Mouse (Mus musculus) intestine, embryonic 15.5 days (tissue): Measurements from ENCODE around the gene Retn. TPM values are rescaled to one million over a fixed set of nuclear protein-coding genes. Genes with fewer than 3 reads are reported as not detected.

ENCODE experiments used
- ATAC-seq: fragments of 200-750 bp; cut with Nextera tagmentation; 2 replicates; pipeline ENCODE4 v1.8.0; 2017; ENCODE audit warnings: moderate TSS enrichment, moderate library complexity
- H3K27ac ChIP-seq: fragments of 300-500 bp; sonication (generic); 2 replicates; pipeline ENCODE4 v1.5.1; 2015; ENCODE audit warnings: mild to moderate bottlenecking, inconsistent platforms
- H3K27me3 ChIP-seq: fragments of 300-500 bp; sonication (generic); replicated peaks from 2 replicates; pipeline ENCODE4 v1.6.1; 2015; ENCODE audit warnings: inconsistent platforms
- H3K36me3 ChIP-seq: fragments of 300-500 bp; sonication (generic); 2 replicates; pipeline ENCODE4 v1.6.1; 2015; ENCODE audit warnings: inconsistent platforms
- H3K4me1 ChIP-seq: fragments of 300-500 bp; sonication (generic); replicated peaks from 2 replicates; pipeline ENCODE4 v1.6.1; 2015; ENCODE audit warnings: inconsistent platforms
- H3K4me2 ChIP-seq: fragments of 300-500 bp; sonication (generic); replicated peaks from 2 replicates; pipeline ENCODE4 v1.6.1; 2015; ENCODE audit warnings: mild to moderate bottlenecking, inconsistent platforms
- H3K4me3 ChIP-seq: fragments of 300-500 bp; sonication (generic); replicated peaks from 2 replicates; pipeline ENCODE4 v1.5.1; 2015; ENCODE audit warnings: inconsistent platforms
- H3K9ac ChIP-seq: fragments of 300-500 bp; sonication (generic); 2 replicates; pipeline ENCODE4 v1.6.1; 2015; ENCODE audit warnings: inconsistent platforms
- H3K9me3 ChIP-seq: fragments of 300-500 bp; sonication (generic); 2 replicates; pipeline ENCODE4 v1.6.1; 2016; ENCODE audit warnings: inconsistent platforms
- WGBS: fragments of 180-500 bp; shearing (Covaris S2); methylation state at CpG from one replicate; pipeline ENCODE4 v1.1.7; 2015; 5-methylcytosine and 5-hydroxymethylcytosine counted together
- polyA plus RNA-seq: library from polyadenylated mRNA; unstranded; fragments of >200 nt; fragmentation: Nextera tagmentation; extraction: Ambion mirVana; gene quantifications from 2 replicates; pipeline ENCODE4 v1.2.1, GENCODE M21; 2015

Gene Retn
- polyA plus RNA-seq, 1 experiment from 2014 or later: not detected

DNA sequence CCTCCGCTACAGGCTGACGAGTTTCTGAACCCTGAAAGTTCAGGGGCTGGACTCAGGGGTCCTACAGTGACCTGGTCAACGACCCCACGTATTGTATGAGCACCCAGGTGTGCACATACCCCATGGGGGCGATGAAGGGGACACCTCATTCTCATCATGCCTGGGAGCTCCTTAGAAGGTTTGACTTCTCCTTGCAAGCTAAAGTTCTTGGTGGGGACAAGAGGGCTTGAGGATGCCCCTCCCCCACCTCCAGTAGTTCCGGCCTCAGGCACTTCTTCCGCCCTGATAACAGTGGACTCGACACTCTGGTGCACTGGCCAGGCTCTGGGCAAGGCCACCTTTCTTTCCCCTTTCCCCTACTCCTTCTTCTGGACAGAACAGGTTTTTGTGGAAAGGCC is 24.1 kb upstream of the Retn start:
- H3K4me1 ChIP-seq: no peaks in the 10 kb centered on the region
- peak overlapping the region; percentile 65 for H3K9ac ChIP-seq
- H3K4me3 ChIP-seq: peak overlapping the region; percentile 61
- H3K36me3 ChIP-seq: 0 out of 2 replicates have a peak, but pooled peaks cover 7% of the 10 kb centered on the region
- ATAC-seq: peak; percentile 65
- peak overlapping the region; percentile 79 for H3K4me2 ChIP-seq
- no peaks in the 10 kb centered on the region for H3K27me3 ChIP-seq
- no peak overlapping the region for H3K27ac ChIP-seq
- WGBS: 12% methylated on average over 8 of the region's 8 CpGs
- H3K9me3 ChIP-seq: no peaks in the 10 kb centered on the region

DNA sequence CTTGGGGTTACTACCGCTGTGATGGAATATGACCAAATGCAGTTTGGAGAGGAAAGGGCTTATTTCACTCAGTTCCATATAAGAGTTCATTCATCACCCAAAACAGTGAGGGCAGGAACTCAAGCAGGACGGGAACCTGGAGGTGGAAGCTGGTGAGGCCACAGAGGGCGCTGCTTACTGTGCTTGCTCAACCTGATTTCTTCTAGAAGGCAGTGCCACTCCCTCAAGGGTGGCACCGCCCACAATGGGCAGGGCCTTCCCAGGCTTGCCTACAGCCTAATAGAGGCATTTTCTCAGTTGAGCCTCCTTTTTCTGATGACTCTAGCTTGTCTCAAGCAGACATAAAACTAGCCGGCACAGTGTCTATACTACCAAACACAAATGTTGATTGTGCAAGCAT is 9.8 kb upstream of the Retn start:
- WGBS: 19% methylated on average over 5 of the region's 5 CpGs
- H3K36me3 ChIP-seq: no peaks in the 10 kb centered on the region
- ATAC-seq: peak; percentile 77

DNA sequence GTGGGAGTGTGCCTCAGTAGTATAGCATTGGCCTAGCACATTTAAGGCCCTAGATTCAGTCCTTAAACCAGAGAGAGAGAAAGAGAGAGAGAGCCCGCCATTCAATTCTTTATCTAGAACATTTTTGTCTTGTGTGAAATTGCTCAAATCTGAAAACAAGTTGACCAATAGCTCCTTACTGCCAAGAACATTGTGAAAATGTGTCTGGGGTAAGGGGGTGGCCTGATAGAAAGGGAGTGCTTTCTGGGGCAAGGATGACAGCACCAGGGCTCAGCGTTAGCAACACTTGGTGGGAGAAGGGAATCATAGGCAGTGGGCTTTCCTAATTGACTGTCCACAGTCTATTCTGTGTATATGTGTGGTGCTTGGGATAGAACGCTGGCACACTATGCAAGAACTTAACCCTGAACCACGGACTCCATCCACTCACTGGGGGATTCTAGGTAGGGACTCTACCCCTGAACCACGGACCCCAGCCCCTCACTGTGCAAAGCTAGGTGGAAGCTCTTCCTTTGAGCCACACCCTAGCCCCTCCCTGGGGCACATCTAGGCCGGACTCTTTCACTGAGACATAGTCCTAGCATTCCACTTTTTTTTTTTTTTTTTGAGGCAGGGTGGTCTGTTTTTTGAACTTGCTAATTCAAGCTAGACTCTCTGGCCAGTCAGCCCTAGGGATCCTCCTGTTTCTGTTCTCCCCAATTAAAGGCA is 8.6 kb upstream of the Retn start:
- no peak overlapping the region for H3K27ac ChIP-seq
- H3K4me2 ChIP-seq: no peak overlapping the region
- H3K9ac ChIP-seq: no peak overlapping the region
- H3K4me1 ChIP-seq: no peaks in the 10 kb centered on the region
- no peak overlapping the region for H3K4me3 ChIP-seq
- WGBS: 84% methylated on average over 6 of the region's 6 CpGs
- ATAC-seq: no peak
- H3K9me3 ChIP-seq: no peaks in the 10 kb centered on the region
- no peaks in the 10 kb centered on the region for H3K27me3 ChIP-seq
- no peaks in the 10 kb centered on the region for H3K36me3 ChIP-seq

More for the DNA sequence above, 9.8 kb upstream of the Retn start:
- Histone ChIP-seq H3K4me1 (no peaks in the 10 kb centered on the region), H3K9ac (no peak overlapping the region), H3K4me2 (no peak overlapping the region), H3K27ac (no peak overlapping the region), H3K4me3 (no peak overlapping the region), H3K9me3 (no peaks in the 10 kb centered on the region), H3K27me3 (no peaks in the 10 kb centered on the region)

DNA sequence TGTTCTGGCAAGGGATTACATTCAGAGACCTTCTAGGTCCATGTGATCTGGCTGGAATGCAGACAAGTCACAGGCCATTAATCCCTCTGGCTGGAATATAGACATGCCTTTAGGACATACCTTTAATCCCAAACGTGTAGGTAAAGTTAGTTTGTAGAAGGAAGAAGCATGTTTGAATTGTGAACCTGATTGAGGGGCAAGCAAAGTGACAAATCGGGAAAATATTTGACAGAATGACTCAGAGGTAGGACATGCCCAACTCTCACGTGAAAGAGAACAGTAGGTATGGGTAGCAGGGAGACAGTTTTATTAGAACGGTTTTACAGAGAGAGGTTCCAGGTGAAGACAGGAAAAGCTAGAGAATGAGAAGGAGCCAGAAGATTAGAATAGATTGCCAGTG is 8.0 kb upstream of the Retn start:
- Histone ChIP-seq H3K4me2 (no peak overlapping the region), H3K9me3 (no peaks in the 10 kb centered on the region), H3K9ac (no peak overlapping the region), H3K27ac (no peak overlapping the region), H3K27me3 (no peaks in the 10 kb centered on the region), H3K4me3 (no peak overlapping the region), H3K36me3 (no peaks in the 10 kb centered on the region), H3K4me1 (no peaks in the 10 kb centered on the region)
- no peak for ATAC-seq
- 69% methylated on average over 4 of the region's 4 CpGs for WGBS

DNA sequence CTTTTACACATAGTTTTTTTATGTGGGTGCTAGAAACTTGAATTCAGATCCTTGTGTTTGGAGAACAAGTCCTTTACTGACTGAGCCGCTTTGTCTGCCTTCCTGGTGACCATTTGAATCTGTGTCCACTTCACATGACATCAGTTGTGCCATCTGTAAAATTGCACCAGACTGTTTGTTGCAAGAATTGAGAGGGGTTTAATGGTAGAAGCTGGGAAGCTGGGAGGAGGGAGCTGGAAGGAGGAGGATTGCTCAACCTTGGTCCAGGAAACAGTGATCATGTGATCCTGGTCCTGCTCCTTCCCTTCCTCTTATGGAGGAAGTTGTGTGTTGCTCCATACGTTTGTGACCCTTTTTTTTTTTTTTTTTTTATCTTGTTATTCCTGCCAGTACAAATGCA is 7.3 kb upstream of the Retn start:
- Histone ChIP-seq H3K4me1 (no peaks in the 10 kb centered on the region), H3K9ac (no peak overlapping the region), H3K9me3 (no peaks in the 10 kb centered on the region), H3K27ac (no peak overlapping the region), H3K27me3 (no peaks in the 10 kb centered on the region), H3K36me3 (no peaks in the 10 kb centered on the region), H3K4me3 (no peak overlapping the region), H3K4me2 (no peak overlapping the region)
- no peak for ATAC-seq
- WGBS: 68% methylated on average over 2 of the region's 2 CpGs

DNA sequence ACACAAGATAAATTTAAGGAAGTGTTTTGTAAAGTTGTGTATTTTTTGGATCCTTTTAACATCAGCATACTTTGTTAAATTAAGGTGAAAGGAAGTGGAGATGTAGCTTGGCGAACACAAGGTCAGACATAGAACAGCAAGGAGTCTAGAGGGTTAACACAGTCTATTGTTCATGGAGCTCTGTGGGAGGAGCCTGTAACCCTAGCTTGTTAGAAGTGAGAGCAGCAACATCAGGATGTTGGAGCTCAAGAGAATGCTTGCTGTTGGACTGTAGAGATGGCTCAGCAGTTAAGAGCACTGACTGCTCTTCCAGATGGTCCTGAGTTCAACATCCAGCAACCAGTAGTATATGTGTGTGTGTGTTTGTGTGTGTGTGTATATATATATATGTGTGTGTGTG is 6.6 kb upstream of the Retn start:
- WGBS: 39% methylated on average over 1 of the region's 1 CpGs
- Histone ChIP-seq H3K4me3 (no peak overlapping the region), H3K9me3 (no peaks in the 10 kb centered on the region), H3K27me3 (no peaks in the 10 kb centered on the region), H3K9ac (no peak overlapping the region), H3K4me2 (no peak overlapping the region), H3K36me3 (no peaks in the 10 kb centered on the region), H3K4me1 (no peaks in the 10 kb centered on the region), H3K27ac (no peak overlapping the region)
- no peak for ATAC-seq

DNA sequence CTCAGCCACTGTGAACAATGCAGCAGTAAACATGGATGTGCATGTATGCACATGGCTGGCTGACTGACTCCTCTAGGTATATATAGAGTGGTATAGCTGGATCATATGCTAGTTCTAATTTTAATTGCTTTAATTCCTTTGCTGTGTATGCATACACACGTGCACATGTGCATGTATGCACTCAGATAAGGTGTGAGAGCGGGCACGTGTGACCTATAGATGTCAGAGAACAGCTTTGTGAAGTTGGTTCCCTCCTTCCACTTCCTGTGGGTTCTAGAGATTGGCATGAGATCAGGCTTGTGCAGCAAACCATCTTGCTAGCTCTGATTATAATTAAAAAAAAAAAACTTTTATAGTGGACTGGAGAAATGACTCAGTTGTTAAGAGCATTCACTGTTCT is 2.7 kb upstream of the Retn start:
- Histone ChIP-seq H3K9ac (no peak overlapping the region), H3K36me3 (no peaks in the 10 kb centered on the region), H3K4me1 (no peaks in the 10 kb centered on the region), H3K27ac (no peak overlapping the region), H3K4me2 (no peak overlapping the region), H3K9me3 (no peaks in the 10 kb centered on the region), H3K4me3 (no peak overlapping the region), H3K27me3 (no peaks in the 10 kb centered on the region)
- ATAC-seq: no peak
- 63% methylated on average over 3 of the region's 3 CpGs for WGBS

DNA sequence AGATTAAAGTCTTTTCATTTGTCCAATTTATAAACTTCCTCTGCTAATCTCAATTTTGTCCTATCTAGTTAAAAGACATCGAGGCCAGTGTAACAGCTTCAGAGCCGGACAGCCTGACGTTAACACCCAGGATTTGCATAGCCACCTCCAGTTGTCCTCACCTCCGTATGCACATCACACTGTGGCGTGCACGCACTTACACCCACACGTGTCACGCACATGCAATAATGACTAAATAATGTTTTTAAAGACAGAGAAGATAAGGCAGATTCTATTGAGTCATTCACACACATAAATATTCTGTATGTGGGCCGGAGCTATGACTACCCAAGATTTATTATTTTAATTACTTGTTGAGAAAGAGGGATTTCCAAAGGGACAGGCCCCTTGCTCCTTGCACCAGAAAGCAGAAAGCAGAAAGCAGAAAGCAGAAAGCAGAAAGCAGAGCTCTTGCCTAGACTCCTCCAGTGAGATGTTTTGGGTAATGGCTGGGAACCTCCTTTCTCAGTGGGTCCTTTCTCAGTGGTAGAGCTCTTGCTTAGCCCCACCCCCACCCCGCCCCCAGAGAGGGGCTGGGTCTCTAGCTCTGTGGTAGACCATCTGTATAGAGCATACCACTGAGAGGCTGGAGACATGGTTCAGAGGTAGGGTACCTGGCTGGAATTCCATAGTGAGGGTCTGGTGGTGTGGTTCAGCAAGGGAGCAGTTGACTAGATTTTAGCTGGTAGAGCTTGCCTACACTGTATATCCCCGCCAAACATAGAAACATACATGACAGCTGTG is 653 bp upstream of the Retn start:
- no peak overlapping the region for H3K4me2 ChIP-seq
- 70% methylated on average over 11 of the region's 11 CpGs for WGBS

DNA sequence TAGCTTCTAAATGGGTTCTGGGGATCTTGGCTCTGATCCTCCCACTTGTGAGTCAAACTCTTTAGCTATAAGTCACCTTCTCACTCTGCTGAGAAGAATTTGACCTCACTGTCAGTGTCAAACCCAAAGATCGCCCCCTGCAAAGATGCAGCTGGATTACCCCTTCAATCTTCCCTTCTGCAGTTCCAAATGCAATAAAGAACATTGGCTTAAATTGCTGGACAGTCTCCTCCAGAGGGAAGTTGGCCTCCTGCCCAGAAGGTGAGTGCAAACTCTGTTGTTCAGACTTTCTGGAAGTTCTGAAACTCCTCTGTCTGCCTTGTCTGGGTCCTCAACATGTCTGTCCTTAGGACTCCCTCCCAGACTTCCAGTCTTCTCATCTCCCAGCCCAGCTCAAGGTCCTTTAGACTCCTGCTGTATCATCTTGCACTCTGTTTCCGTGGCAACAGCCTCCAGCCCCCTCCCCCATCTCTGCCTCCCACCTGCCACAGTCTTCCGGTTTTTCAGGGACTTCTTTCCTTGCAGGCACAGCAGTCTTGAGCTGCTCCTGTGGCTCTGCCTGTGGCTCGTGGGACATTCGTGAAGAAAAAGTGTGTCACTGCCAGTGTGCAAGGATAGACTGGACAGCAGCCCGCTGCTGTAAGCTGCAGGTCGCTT is 1.3 kb downstream of the Retn start:
- Histone ChIP-seq H3K4me2 (no peak overlapping the region), H3K4me1 (no peaks in the 10 kb centered on the region), H3K36me3 (no peaks in the 10 kb centered on the region), H3K4me3 (no peak overlapping the region), H3K27ac (no peak overlapping the region), H3K9ac (no peak overlapping the region), H3K27me3 (no peaks in the 10 kb centered on the region), H3K9me3 (no peaks in the 10 kb centered on the region)
- 22% methylated on average over 7 of the region's 7 CpGs for WGBS
- no peak for ATAC-seq

More for the DNA sequence above, 653 bp upstream of the Retn start:
- no peaks in the 10 kb centered on the region for H3K4me1 ChIP-seq
- H3K27ac ChIP-seq: no peak overlapping the region
- no peaks in the 10 kb centered on the region for H3K9me3 ChIP-seq
- H3K4me3 ChIP-seq: no peak overlapping the region
- H3K27me3 ChIP-seq: no peaks in the 10 kb centered on the region
- H3K36me3 ChIP-seq: no peaks in the 10 kb centered on the region
- H3K9ac ChIP-seq: no peak overlapping the region
- ATAC-seq: peak; percentile 12; the same call in 1 of the 2 replicates

DNA sequence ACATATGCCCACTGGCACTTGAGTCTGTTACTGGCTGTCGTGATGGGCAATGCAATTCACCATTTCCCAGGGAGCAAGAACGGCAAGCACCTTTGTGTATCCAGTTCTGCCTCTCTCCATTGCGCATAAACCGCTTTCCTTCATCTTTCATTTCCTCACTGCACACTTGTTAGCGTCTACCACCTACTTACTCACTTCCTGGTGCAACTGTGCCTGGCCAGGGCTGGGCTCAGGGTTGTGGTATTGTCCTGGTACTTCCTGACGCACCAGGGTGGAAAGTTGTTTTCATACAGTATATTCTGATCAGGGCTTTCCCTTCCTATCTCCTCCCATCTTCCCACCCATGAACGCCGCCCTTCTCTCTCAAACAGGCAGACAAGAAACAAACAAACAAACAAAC is 5.3 kb downstream of the Retn start:
- 83% methylated on average over 8 of the region's 8 CpGs for WGBS

DNA sequence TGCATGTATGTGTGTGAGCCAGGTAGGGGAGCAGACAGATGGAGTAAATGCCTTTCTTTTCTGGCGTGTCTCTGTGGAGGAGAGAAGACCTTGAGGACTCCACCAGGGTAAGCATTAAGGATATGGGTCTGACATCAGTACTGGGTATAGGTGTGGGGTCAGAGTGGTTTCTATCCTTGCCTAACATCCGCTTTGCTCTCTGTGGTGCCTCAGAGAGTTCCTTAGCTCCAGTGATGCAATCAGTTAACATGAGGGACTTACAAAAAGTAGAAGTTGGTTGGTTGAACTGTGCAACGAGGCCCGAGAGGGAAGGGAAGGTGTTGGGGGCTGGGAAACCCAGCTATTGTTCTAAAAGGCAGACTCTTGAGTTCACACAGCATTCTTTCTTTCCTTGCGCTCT is 8.8 kb downstream of the Retn start:
- WGBS: 68% methylated on average over 5 of the region's 5 CpGs
- no peaks in the 10 kb centered on the region for H3K36me3 ChIP-seq
- no peak overlapping the region for H3K4me2 ChIP-seq
- no peaks in the 10 kb centered on the region for H3K9me3 ChIP-seq
- H3K27ac ChIP-seq: no peak overlapping the region
- no peak for ATAC-seq
- H3K4me3 ChIP-seq: no peak overlapping the region
- H3K27me3 ChIP-seq: no peaks in the 10 kb centered on the region
- no peak overlapping the region for H3K9ac ChIP-seq
- H3K4me1 ChIP-seq: no peaks in the 10 kb centered on the region; the same call in 1 of the 2 replicates

More for the DNA sequence above, 5.3 kb downstream of the Retn start:
- ATAC-seq: no peak
- Histone ChIP-seq H3K4me2 (no peak overlapping the region), H3K27ac (no peak overlapping the region), H3K27me3 (no peaks in the 10 kb centered on the region), H3K9me3 (no peaks in the 10 kb centered on the region), H3K4me1 (no peaks in the 10 kb centered on the region; the same call in 1 of the 2 replicates), H3K36me3 (no peaks in the 10 kb centered on the region), H3K4me3 (no peak overlapping the region), H3K9ac (no peak overlapping the region)

DNA sequence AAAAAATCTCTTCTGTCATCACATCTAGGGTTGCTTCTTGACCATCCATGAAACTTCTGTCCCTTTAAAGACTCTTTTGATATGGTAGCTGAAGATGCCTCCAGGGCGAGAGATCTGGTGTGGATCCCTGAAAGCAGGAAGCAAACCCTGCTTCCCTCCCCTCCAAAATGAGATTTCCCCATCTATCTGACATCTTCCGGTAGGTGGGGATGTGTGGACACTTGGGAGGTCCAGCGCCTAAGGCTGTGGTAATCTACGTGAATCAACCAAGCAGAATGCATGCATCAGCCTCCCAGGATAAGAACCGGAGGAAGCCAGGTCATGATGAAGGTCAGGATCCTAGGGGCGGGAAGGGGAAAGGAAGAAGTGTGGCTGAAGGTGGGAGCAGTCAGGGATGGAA is 9.9 kb downstream of the Retn start, which contains the start of gene Mcemp1:
Gene Mcemp1, plus strand, starts transcription at position 248 of the 400 bp plus-strand sequence.
- no peaks in the 10 kb centered on the region for H3K27me3 ChIP-seq
- H3K4me3 ChIP-seq: no peak within 1 kb of the TSS
- no peak within 1 kb of the TSS for H3K4me2 ChIP-seq
- H3K9me3 ChIP-seq: no peaks in the 10 kb centered on the region
- no peak for ATAC-seq
- WGBS: 73% methylated on average over 6 of the region's 6 CpGs
- H3K36me3 ChIP-seq: no peaks in the 10 kb centered on the region
- no peak within 1 kb of the TSS for H3K9ac ChIP-seq
- H3K4me1 ChIP-seq: no peaks in the 10 kb centered on the region; the same call in 1 of the 2 replicates
- no peak within 1 kb of the TSS for H3K27ac ChIP-seq
